Mouse (Mus musculus) right cerebral cortex, postnatal 25 days (tissue): ENCODE measurements around the gene Smpd3.

ENCODE experiments used
- DNase-seq: peaks from one replicate; pipeline ENCODE4 v3.0.0; 2022

Gene Smpd3

GRCm38 (mm10) chr8:106213959-106214358, 123.8 kb downstream of the Smpd3 start:
- no peak for DNase-seq

GRCm38 (mm10) chr8:106211421-106211820, 126.4 kb downstream of the Smpd3 start:
- DNase-seq = no peak

DNA sequence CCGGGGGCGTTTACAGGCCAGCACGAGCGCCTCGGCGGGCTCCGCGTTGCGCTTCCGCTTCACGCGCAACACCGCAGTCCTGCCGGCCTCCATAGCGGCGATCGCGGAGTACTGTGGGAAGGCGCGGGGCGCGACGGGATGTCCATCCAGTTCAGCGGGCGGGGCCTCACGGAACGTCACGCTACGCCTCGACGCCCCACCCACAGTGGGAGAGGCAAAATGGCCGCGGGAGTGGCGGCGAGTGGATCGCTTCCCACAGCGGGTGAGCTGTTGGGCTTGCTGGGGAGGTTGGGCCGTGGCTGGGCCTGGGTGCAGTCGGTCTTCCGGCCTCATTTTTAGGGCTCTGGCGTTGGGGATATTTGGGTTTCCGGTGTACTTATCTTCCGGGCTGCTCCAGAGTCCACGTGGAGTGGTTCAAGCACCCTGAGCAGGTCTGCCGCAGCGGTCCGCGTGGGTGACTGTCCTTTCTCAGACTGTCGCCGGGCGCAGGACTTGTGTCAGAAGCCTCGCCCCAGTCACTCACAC, 126.9 kb downstream of the Smpd3 start, which contains the start of the genes Slc7a6os and Prmt7:
Slc7a6os (minus strand) TSS at position 115 of the 525 bp plus-strand sequence.
Prmt7 (plus strand) TSS at position 116 of the 525 bp plus-strand sequence.
- DNase-seq = peak; percentile 97

GRCm38 (mm10) chr8:106210035-106210731, 127.6 kb downstream of the Smpd3 start:
- DNase-seq = no peak
